Mouse (Mus musculus) common myeloid progenitor, adult 5-6 weeks (primary cell): ENCODE results near the gene Hdgfl2. TPM values are rescaled to one million over a fixed set of nuclear protein-coding genes. Genes with fewer than 3 reads are reported as not detected.

Experiments
- ATAC-seq: replicated peaks from 2 replicates; pipeline ENCODE4 v1.8.0; 2016; ENCODE audit warnings: low read depth, mild to moderate bottlenecking, moderate TSS enrichment, inconsistent platforms; ENCODE audit not compliant: poor library complexity, severe bottlenecking
- total RNA-seq: library from RNA; stranded (forward); fragments of 200-1000, 187-1606 nt; gene quantifications from 2 replicates; pipeline ENCODE4 v1.2.3, GENCODE M21; 2017

Gene Hdgfl2
- 70.4 and 79.9 TPM in 2 replicates for total RNA-seq

- ATAC-seq = peak; percentile 75
Measured at GRCm38 (mm10) chr17:56078880-56079795, at the start of gene Hdgfl2. TSS of gene Hdgfl2 (plus strand) at chr17:56079634.

- no peak for ATAC-seq
Measured at GRCm38 (mm10) chr17:56030238-56030870, 49.1 kb upstream of the Hdgfl2 start.

GRCm38 (mm10) chr17:56030919-56031318, 48.5 kb upstream of the Hdgfl2 start:
- peak; percentile 88 for ATAC-seq

GRCm38 (mm10) chr17:56031431-56031830, 48.0 kb upstream of the Hdgfl2 start:
- no peak for ATAC-seq

- no peak for ATAC-seq
Measured at GRCm38 (mm10) chr17:56032127-56032733, 47.2 kb upstream of the Hdgfl2 start.

- ATAC-seq = peak; percentile 19; the same call in 1 of the 2 replicates
Measured at GRCm38 (mm10) chr17:56032831-56033230, 46.6 kb upstream of the Hdgfl2 start.

GRCm38 (mm10) chr17:56034040-56034725, 45.3 kb upstream of the Hdgfl2 start:
- no peak for ATAC-seq

GRCm38 (mm10) chr17:56034726-56035100, 44.7 kb upstream of the Hdgfl2 start:
- ATAC-seq = no peak

- ATAC-seq = no peak
Measured at GRCm38 (mm10) chr17:56035216-56035615, 44.2 kb upstream of the Hdgfl2 start.

GRCm38 (mm10) chr17:56036176-56036900, 43.1 kb upstream of the Hdgfl2 start, which contains the start of gene Sh3gl1:
TSS of gene Sh3gl1 (minus strand) at chr17:56036635.
- peak; percentile 78 for ATAC-seq

- no peak for ATAC-seq
Measured at GRCm38 (mm10) chr17:56036901-56037287, 42.5 kb upstream of the Hdgfl2 start.

GRCm38 (mm10) chr17:56038583-56039261, 40.7 kb upstream of the Hdgfl2 start:
- ATAC-seq = no peak

- ATAC-seq = no peak
Measured at GRCm38 (mm10) chr17:56039345-56039744, 40.1 kb upstream of the Hdgfl2 start.

GRCm38 (mm10) chr17:56040030-56040856, 39.2 kb upstream of the Hdgfl2 start, which contains the start of gene Chaf1a:
TSS of gene Chaf1a (plus strand) at chr17:56040439.
- peak; percentile 72 for ATAC-seq

GRCm38 (mm10) chr17:56040857-56041163, 38.6 kb upstream of the Hdgfl2 start:
- no peak for ATAC-seq

- ATAC-seq = no peak
Measured at GRCm38 (mm10) chr17:56051369-56051768, 28.1 kb upstream of the Hdgfl2 start.

GRCm38 (mm10) chr17:56054938-56055337, 24.5 kb upstream of the Hdgfl2 start:
- ATAC-seq = no peak

- ATAC-seq = no peak
Measured at GRCm38 (mm10) chr17:56055945-56056678, 23.3 kb upstream of the Hdgfl2 start.
